Mouse (Mus musculus) kidney, adult 2 months (tissue): ENCODE data around the gene Tpcn1.

Experiments used
- CTCF ChIP-seq: fragments of 200-500 bp; conservative IDR thresholded peaks from 2 replicates; pipeline ENCODE4 v1.5.1; 2011; ENCODE audit warnings: low read depth, mild to moderate bottlenecking, control low read depth, low read length, moderate library complexity, mixed read lengths; ENCODE audit not compliant: insufficient read depth, insufficient read length
- POLR2A ChIP-seq: fragments of 200-500 bp; IDR thresholded peaks from one replicate; pipeline ENCODE4 v1.6.1; 2011; ENCODE audit warnings: low read depth, low read length, control low read depth

DNA sequence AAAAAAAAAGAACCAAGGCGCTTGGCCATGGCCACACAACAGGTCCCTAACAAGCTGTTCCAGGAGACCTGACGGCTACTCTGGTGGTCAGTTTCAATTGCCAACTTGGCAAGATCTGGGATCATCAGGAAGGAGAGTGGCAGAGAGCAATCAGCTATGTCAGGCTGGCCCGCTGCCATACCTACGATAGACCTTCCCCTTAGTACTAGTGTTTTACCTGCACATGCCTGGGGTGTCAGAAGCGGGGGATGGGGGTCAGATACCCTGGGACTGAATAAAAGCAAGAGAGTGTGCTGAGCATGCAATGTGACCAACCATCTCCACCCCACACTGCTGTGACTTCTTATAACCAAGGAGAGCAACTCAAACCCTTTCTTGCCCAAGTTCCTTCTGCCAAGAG is 22.4 kb upstream of the Tpcn1 start:
- TF ChIP-seq CTCF = no peak
- TF ChIP-seq POLR2A = no peak
